ENCODE assay signal across 14 mouse cellular contexts in genomic region chr11:114218732-114219506, GRCm38 (mm10).
DNase-seq lines count a peak whose midpoint lies in the region; ATAC-seq lines count a peak whose summit lies in the region.
"Had no signal": no experiment of that assay in that cellular context is flagged by ENCODE, and none has a peak within 500 bp of the region (broad histone marks: within the 10 kb centered on the region; RNA-seq: fewer than 3 reads in every experiment).

No protein-coding gene starts in this region.

- peaks cover 33% of the 10 kb centered on the region for H3K4me1 ChIP-seq in heart, embryonic 15.5 days (replicated peaks)
- H3K4me1 ChIP-seq in midbrain, embryonic 16.5 days (ENCODE audit: control insufficient read depth, insufficient read depth, low read length) = peaks cover 30% of the 10 kb centered on the region

- WGBS in heart, embryonic 15.5 days = 18% methylated on average over 9 of the region's 9 CpGs
- 23% methylated on average over 9 of the region's 9 CpGs for WGBS in midbrain, embryonic 16.5 days

- H3K27me3 ChIP-seq in heart, embryonic 15.5 days = no peaks in the 10 kb centered on the region
- no peaks in the 10 kb centered on the region for H3K27me3 ChIP-seq in midbrain, embryonic 16.5 days (ENCODE audit: control insufficient read depth, insufficient read depth, low read depth, low read length)

- H3K36me3 ChIP-seq in heart, embryonic 15.5 days = no peaks in the 10 kb centered on the region
- H3K36me3 ChIP-seq in midbrain, embryonic 16.5 days (ENCODE audit: control insufficient read depth, insufficient read depth, low read length) = no peaks in the 10 kb centered on the region
- H3K36me3 ChIP-seq: limb, embryonic 12.5 days had no signal

- H3K9me3 ChIP-seq in heart, embryonic 15.5 days (replicated peaks) = peaks cover 4% of the 10 kb centered on the region; the same call in 1 of the 2 replicates
- no peaks in the 10 kb centered on the region for H3K9me3 ChIP-seq in midbrain, embryonic 16.5 days (replicated peaks; ENCODE audit: control insufficient read depth, low read length, poor library complexity, severe bottlenecking)

- peak overlapping the region; percentile 48 for H3K4me2 ChIP-seq in heart, embryonic 15.5 days
- H3K4me2 ChIP-seq in midbrain, embryonic 16.5 days (ENCODE audit: low read length) = no peak overlapping the region
- H3K4me2 ChIP-seq: limb, embryonic 12.5 days had no signal

- no peak overlapping the region for H3K4me3 ChIP-seq in heart, embryonic 15.5 days
- no peak overlapping the region for H3K4me3 ChIP-seq in midbrain, embryonic 16.5 days (ENCODE audit: low read depth, low read length)
- H3K4me3 ChIP-seq: limb, embryonic 12.5 days; myocyte had no signal

- intact Hi-C loops in left cerebral cortex, postnatal 4 days (cut with DNase I) = no loop called here

- peak; percentile 13 for DNase-seq in gastrocnemius, adult 18-20 months (ENCODE audit: low spot score)
- DNase-seq in gastrocnemius, adult 8-10 months (ENCODE audit: low spot score in 2 of 2) = no peak
- peak; percentile 26 for DNase-seq in left cerebral cortex, postnatal 4 days
- DNase-seq in left cerebral cortex, adult 18-20 months (ENCODE audit: low spot score in 2 of 2) = no peak
- no peak for DNase-seq in right cerebral cortex, postnatal 36 days (ENCODE audit: low spot score in 2 of 2)
- DNase-seq in ovary, postnatal 36 days (ENCODE audit: low spot score) = no peak
- DNase-seq: adrenal gland, postnatal 14 days; layer of hippocampus, adult 9-11 months; thymus, postnatal 36 days had no signal

- H3K9ac ChIP-seq in heart, embryonic 15.5 days = no peak overlapping the region
- no peak overlapping the region for H3K9ac ChIP-seq in midbrain, embryonic 16.5 days (ENCODE audit: low read depth, low read length)
- H3K9ac ChIP-seq: limb, embryonic 12.5 days had no signal

- H3K27ac ChIP-seq in heart, embryonic 15.5 days = peak overlapping the region; percentile 76
- peak overlapping the region; percentile 43; the same call in 1 of the 2 replicates for H3K27ac ChIP-seq in midbrain, embryonic 16.5 days (ENCODE audit: low read length)
- H3K27ac ChIP-seq: limb, embryonic 12.5 days; macrophage had no signal

- 0 out of 2 replicates have a peak, but pooled peaks have one; percentile 51 for ATAC-seq in heart, embryonic 15.5 days (replicated peaks; ENCODE audit: insufficient number of reproducible peaks, insufficient read depth, low FRiP score, low read depth)
- no peak for ATAC-seq in midbrain, embryonic 16.5 days

Comparison
In these comparisons a context has a peak if more than half of its experiments do, and no peak if none do; other contexts are left out.
1. DNase-seq: peak in gastrocnemius, adult 18-20 months (single experiment) and left cerebral cortex, postnatal 4 days (single experiment); none in gastrocnemius, adult 8-10 months (0 of 2), left cerebral cortex, adult 18-20 months (0 of 2), right cerebral cortex, postnatal 36 days (0 of 2) and ovary, postnatal 36 days (single experiment).